8 mouse cellular contexts compared by ENCODE assay signal in the genomic region with DNA sequence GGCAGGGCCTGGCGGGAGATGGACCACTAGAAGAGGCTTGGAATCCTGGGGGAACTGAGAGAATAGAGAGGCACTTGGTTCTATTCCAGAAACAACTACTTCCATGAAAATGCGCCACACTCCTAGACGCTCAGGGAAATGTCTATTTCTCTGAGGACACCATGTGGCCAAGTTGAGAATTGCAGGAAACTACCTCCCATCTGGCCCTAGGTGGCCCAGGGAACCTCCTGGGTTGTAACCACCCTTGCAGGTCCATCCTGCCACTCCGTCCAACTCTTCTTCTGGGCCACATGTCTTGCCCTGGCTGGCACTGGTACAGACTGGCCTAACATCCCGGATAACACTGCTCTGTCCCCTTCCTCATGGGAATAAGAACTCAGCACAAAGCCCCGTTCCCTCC. TPM values are rescaled to one million over a fixed set of nuclear protein-coding genes. Genes with fewer than 3 reads are reported as not detected.
DNase-seq lines count a peak whose midpoint lies in the region; ATAC-seq and TF ChIP-seq lines count a peak whose summit lies in the region.

No protein-coding gene starts in this region.

- ATAC-seq in granulocyte monocyte progenitor cell, adult 5-6 weeks (replicated peaks; ENCODE audit: poor library complexity, severe bottlenecking): peak; percentile 75
- peak; percentile 70 for ATAC-seq in kidney, embryonic 14.5 days (ENCODE audit: low FRiP score, low TSS enrichment)
- ATAC-seq in limb, embryonic 14.5 days (ENCODE audit: low FRiP score, low read depth): 0 out of 2 replicates have a peak, but pooled peaks have one; percentile 37
- peak; percentile 74; the same call in 1 of the 2 replicates for ATAC-seq in stomach, postnatal 0 days (ENCODE audit: low FRiP score, low TSS enrichment)

- no peaks in the 10 kb centered on the region for H3K36me3 ChIP-seq in kidney, embryonic 14.5 days (ENCODE audit: control insufficient read depth, insufficient read depth, low read length)
- H3K36me3 ChIP-seq in limb, embryonic 14.5 days (ENCODE audit: control insufficient read depth, insufficient read depth, low read length): no peaks in the 10 kb centered on the region
- H3K36me3 ChIP-seq in stomach, postnatal 0 days (ENCODE audit: control insufficient read depth, insufficient read depth, low read length): no peaks in the 10 kb centered on the region

- DNase-seq in 3T3-L1 (ENCODE audit: low read depth, low spot score) (peak; percentile 91), adipocyte (ENCODE audit: low spot score) (peak; percentile 89)
- DNase-seq in embryo, embryonic 10 days (ENCODE audit: low spot score): peak; percentile 86
- DNase-seq in limb, embryonic 14.5 days (ENCODE audit: low spot score): peak; percentile 69
- DNase-seq in naive thymus-derived CD4-positive, alpha-beta T cell, adult 2 months (ENCODE audit: low read depth): peak; percentile 70
- peak; percentile 73 for DNase-seq in stomach, postnatal 0 days (ENCODE audit: low spot score)

- TF ChIP-seq CTCF in stomach, postnatal 0 days (IDR thresholded peaks at IDR 0.05; ENCODE audit: low read depth): peak; percentile 82

- no peak for TF ChIP-seq EP300 in stomach, postnatal 0 days (optimal IDR thresholded peaks at IDR 0.05)

- H3K4me2 ChIP-seq in kidney, embryonic 14.5 days (replicated peaks; ENCODE audit: low read depth, low read length): no peak overlapping the region
- H3K4me2 ChIP-seq in limb, embryonic 14.5 days (replicated peaks; ENCODE audit: low read depth, low read length, severe bottlenecking): no peak overlapping the region
- no peak overlapping the region for H3K4me2 ChIP-seq in stomach, postnatal 0 days (replicated peaks; ENCODE audit: low read depth)

- H3K4me3 ChIP-seq in kidney, embryonic 14.5 days (ENCODE audit: low read length): no peak overlapping the region
- H3K4me3 ChIP-seq in limb, embryonic 14.5 days (replicated peaks; ENCODE audit: low read length): no peak overlapping the region
- no peak overlapping the region for H3K4me3 ChIP-seq in stomach, postnatal 0 days (ENCODE audit: low read depth, low read length)

- H3K9me3 ChIP-seq in kidney, embryonic 14.5 days (ENCODE audit: control insufficient read depth, low read length): no peaks in the 10 kb centered on the region
- no peaks in the 10 kb centered on the region for H3K9me3 ChIP-seq in limb, embryonic 14.5 days (ENCODE audit: control insufficient read depth, low read length)
- no peaks in the 10 kb centered on the region for H3K9me3 ChIP-seq in stomach, postnatal 0 days (ENCODE audit: control insufficient read depth, low read length)

- H3K4me1 ChIP-seq in kidney, embryonic 14.5 days (ENCODE audit: control insufficient read depth, insufficient read depth, low read length): peaks cover 8% of the 10 kb centered on the region
- H3K4me1 ChIP-seq in limb, embryonic 14.5 days (ENCODE audit: control insufficient read depth, insufficient read depth, low read length): no peaks in the 10 kb centered on the region
- no peaks in the 10 kb centered on the region for H3K4me1 ChIP-seq in stomach, postnatal 0 days (replicated peaks; ENCODE audit: control insufficient read depth, insufficient read depth)

- TF ChIP-seq POLR2A in limb, embryonic 14.5 days (IDR thresholded peaks at IDR 0.05; ENCODE audit: borderline replicate concordance, extremely low read depth, insufficient read depth, insufficient read length): no peak

- H3K9ac ChIP-seq in kidney, embryonic 14.5 days (ENCODE audit: low read depth, low read length): no peak overlapping the region
- no peak overlapping the region for H3K9ac ChIP-seq in limb, embryonic 14.5 days (ENCODE audit: low read depth, low read length, severe bottlenecking)
- H3K9ac ChIP-seq in stomach, postnatal 0 days (ENCODE audit: low read length): no peak overlapping the region

- no peak overlapping the region for H3K27ac ChIP-seq in kidney, embryonic 14.5 days (ENCODE audit: low read depth, low read length)
- no peak overlapping the region for H3K27ac ChIP-seq in limb, embryonic 14.5 days (replicated peaks; ENCODE audit: low read depth, low read length)
- no peak overlapping the region for H3K27ac ChIP-seq in stomach, postnatal 0 days (replicated peaks)

- 22% methylated on average over 6 of the region's 6 CpGs for WGBS in kidney, embryonic 14.5 days
- 22% methylated on average over 6 of the region's 6 CpGs for WGBS in limb, embryonic 14.5 days
- 17% methylated on average over 6 of the region's 6 CpGs for WGBS in stomach, postnatal 0 days

- H3K27me3 ChIP-seq in kidney, embryonic 14.5 days (ENCODE audit: control insufficient read depth, insufficient read depth, low read length): peaks cover 11% of the 10 kb centered on the region
- peaks cover 5% of the 10 kb centered on the region for H3K27me3 ChIP-seq in limb, embryonic 14.5 days (ENCODE audit: control insufficient read depth, insufficient read depth, low read length)
- no peaks in the 10 kb centered on the region for H3K27me3 ChIP-seq in stomach, postnatal 0 days (ENCODE audit: control insufficient read depth, insufficient read depth, low read length)

RNA-seq across cellular contexts. Expression of a gene that starts 7.3 kb away (rescaled TPM):
- not detected in 2 replicates for total RNA-seq in granulocyte monocyte progenitor cell, adult 5-6 weeks (2014; fragmentation: Nextera tagmentation)
- not detected in 2 replicates for total RNA-seq in granulocyte monocyte progenitor cell, adult 5-6 weeks (2017)
- polyA plus RNA-seq in kidney, embryonic 14.5 days (2014; fragmentation: Nextera tagmentation; extraction: Ambion mirVana): not detected in 2 replicates
- 0.06 and 0.20 TPM in 2 replicates for polyA plus RNA-seq in limb, embryonic 14.5 days (2012; rRNA removed)
- 0.23 TPM in 1 of 2 replicates, not detected in the other for polyA plus RNA-seq in limb, embryonic 14.5 days (2014; fragmentation: Nextera tagmentation; extraction: Ambion mirVana)
- polyA plus RNA-seq in stomach, postnatal 0 days (2015; fragmentation: Nextera tagmentation; extraction: Ambion mirVana): not detected in 2 replicates

RNA-seq across cellular contexts. Expression of a gene that starts 24.2 kb away (rescaled TPM):
- total RNA-seq in granulocyte monocyte progenitor cell, adult 5-6 weeks (2014; fragmentation: Nextera tagmentation): not detected in 2 replicates
- total RNA-seq in granulocyte monocyte progenitor cell, adult 5-6 weeks (2017): not detected in 2 replicates
- polyA plus RNA-seq in kidney, embryonic 14.5 days (2014; fragmentation: Nextera tagmentation; extraction: Ambion mirVana): 0.57 and 0.64 TPM in 2 replicates
- 0.67 and 1.00 TPM in 2 replicates for polyA plus RNA-seq in limb, embryonic 14.5 days (2012; rRNA removed)
- polyA plus RNA-seq in limb, embryonic 14.5 days (2014; fragmentation: Nextera tagmentation; extraction: Ambion mirVana): 0.50 and 0.65 TPM in 2 replicates
- polyA plus RNA-seq in stomach, postnatal 0 days (2015; fragmentation: Nextera tagmentation; extraction: Ambion mirVana): 1.5 and 2.5 TPM in 2 replicates

RNA-seq across cellular contexts. Expression of a gene that starts 43.3 kb away (rescaled TPM):
- total RNA-seq in granulocyte monocyte progenitor cell, adult 5-6 weeks (2014; fragmentation: Nextera tagmentation): not detected in 2 replicates
- not detected in 2 replicates for total RNA-seq in granulocyte monocyte progenitor cell, adult 5-6 weeks (2017)
- 0.32 and 0.36 TPM in 2 replicates for polyA plus RNA-seq in kidney, embryonic 14.5 days (2014; fragmentation: Nextera tagmentation; extraction: Ambion mirVana)
- 0.20 and 0.21 TPM in 2 replicates for polyA plus RNA-seq in limb, embryonic 14.5 days (2012; rRNA removed)
- polyA plus RNA-seq in limb, embryonic 14.5 days (2014; fragmentation: Nextera tagmentation; extraction: Ambion mirVana): 0.12 TPM in 1 of 2 replicates, not detected in the other
- polyA plus RNA-seq in stomach, postnatal 0 days (2015; fragmentation: Nextera tagmentation; extraction: Ambion mirVana): 0.04 TPM in 1 of 2 replicates, not detected in the other

RNA-seq across cellular contexts. Expression of a gene that starts 43.4 kb away (rescaled TPM):
- 0.41 and 4.4 TPM in 2 replicates for total RNA-seq in granulocyte monocyte progenitor cell, adult 5-6 weeks (2014; fragmentation: Nextera tagmentation)
- 1.4 TPM in 2 replicates for total RNA-seq in granulocyte monocyte progenitor cell, adult 5-6 weeks (2017)
- polyA plus RNA-seq in kidney, embryonic 14.5 days (2014; fragmentation: Nextera tagmentation; extraction: Ambion mirVana): 7.4 and 8.0 TPM in 2 replicates
- polyA plus RNA-seq in limb, embryonic 14.5 days (2012; rRNA removed): 9.0 TPM in 2 replicates
- polyA plus RNA-seq in limb, embryonic 14.5 days (2014; fragmentation: Nextera tagmentation; extraction: Ambion mirVana): 10.1 and 10.3 TPM in 2 replicates
- 10.3 and 11.5 TPM in 2 replicates for polyA plus RNA-seq in stomach, postnatal 0 days (2015; fragmentation: Nextera tagmentation; extraction: Ambion mirVana)

RNA-seq across cellular contexts. Expression of a gene that starts 53.6 kb away (rescaled TPM):
- not detected in 2 replicates for total RNA-seq in granulocyte monocyte progenitor cell, adult 5-6 weeks (2014; fragmentation: Nextera tagmentation)
- total RNA-seq in granulocyte monocyte progenitor cell, adult 5-6 weeks (2017): not detected in 2 replicates
- polyA plus RNA-seq in kidney, embryonic 14.5 days (2014; fragmentation: Nextera tagmentation; extraction: Ambion mirVana): 0.07 TPM in 1 of 2 replicates, not detected in the other
- 0.21 and 0.23 TPM in 2 replicates for polyA plus RNA-seq in limb, embryonic 14.5 days (2012; rRNA removed)
- polyA plus RNA-seq in limb, embryonic 14.5 days (2014; fragmentation: Nextera tagmentation; extraction: Ambion mirVana): not detected in 2 replicates
- 0.07 TPM in 1 of 2 replicates, not detected in the other for polyA plus RNA-seq in stomach, postnatal 0 days (2015; fragmentation: Nextera tagmentation; extraction: Ambion mirVana)
